In genomic region chr14:32011547-32012304, GRCm38 (mm10) we compare ENCODE assay signal across 32 mouse cellular contexts. TPM values are rescaled to one million over a fixed set of nuclear protein-coding genes. Genes with fewer than 3 reads are reported as not detected.
DNase-seq lines count a peak whose midpoint lies in the region; ATAC-seq and TF ChIP-seq lines count a peak whose summit lies in the region.
"Had no signal": no experiment of that assay in that cellular context is flagged by ENCODE, and none has a peak within 500 bp of the region (broad histone marks: within the 10 kb centered on the region; RNA-seq: fewer than 3 reads in every experiment).

No protein-coding gene starts in this region.

- H3K27me3 ChIP-seq in MEL (ENCODE audit: control insufficient read depth in 1 of 2, insufficient read depth in 2 of 2, low read length in 2 of 2) = peaks cover 2% of the 10 kb centered on the region in 2 experiments; a peak in 2 of 4 replicates
- no peaks in the 10 kb centered on the region for H3K27me3 ChIP-seq in hindbrain, embryonic 16.5 days (replicated peaks; ENCODE audit: control insufficient read depth, insufficient read depth, low read length)
- H3K27me3 ChIP-seq: embryonic facial prominence, embryonic 12.5 days; forebrain, embryonic 12.5 days; hindbrain, embryonic 12.5 days; limb, embryonic 12.5 days; liver, embryonic 15.5 days; midbrain, embryonic 12.5 days; stomach, embryonic 15.5 days had no signal

- H3K4me1 ChIP-seq in MEL (ENCODE audit: control insufficient read depth in 1 of 2, insufficient read depth in 2 of 2, low read length in 2 of 2) = no peaks in the 10 kb centered on the region
- H3K4me1 ChIP-seq in embryonic fibroblast, embryonic 13.5 days (ENCODE audit: control insufficient read depth, insufficient read depth, low read length) = peaks cover 31% of the 10 kb centered on the region
- peaks cover 4% of the 10 kb centered on the region for H3K4me1 ChIP-seq in hindbrain, embryonic 16.5 days (ENCODE audit: control insufficient read depth, insufficient read depth, low read depth, low read length)
- H3K4me1 ChIP-seq: liver, embryonic 15.5 days had no signal

- H3K4me2 ChIP-seq in hindbrain, embryonic 16.5 days (ENCODE audit: low read length) = no peak overlapping the region
- H3K4me2 ChIP-seq: embryonic facial prominence, embryonic 12.5 days; forebrain, embryonic 12.5 days; heart, embryonic 11.5 days; hindbrain, embryonic 12.5 days; limb, embryonic 12.5 days; liver, embryonic 15.5 days; midbrain, embryonic 12.5 days; stomach, embryonic 15.5 days had no signal

- no peak overlapping the region for H3K9ac ChIP-seq in MEL (ENCODE audit: control insufficient read depth, low read depth, low read length, poor library complexity, severe bottlenecking)
- no peak overlapping the region for H3K9ac ChIP-seq in hindbrain, embryonic 16.5 days (ENCODE audit: low read depth, low read length)
- H3K9ac ChIP-seq: embryonic facial prominence, embryonic 12.5 days; forebrain, embryonic 12.5 days; forebrain, postnatal 0 days; hindbrain, embryonic 12.5 days; limb, embryonic 12.5 days; liver, embryonic 15.5 days; midbrain, embryonic 12.5 days; stomach, embryonic 15.5 days had no signal

- H3K79me2 ChIP-seq in MEL (ENCODE audit: control insufficient read depth, insufficient read depth, low read length, poor library complexity) = no peaks in the 10 kb centered on the region

- no peak for DNase-seq in gastrocnemius, adult 2 months
- DNase-seq in gastrocnemius, postnatal 25 days = no peak
- DNase-seq in 3134 (ENCODE audit: extremely low read depth, insufficient read length, low spot score) (peak; percentile 54), MEL (ENCODE audit: low read depth, low spot score) (peak; percentile 15)
- no peak for DNase-seq in heart, adult 9 months (ENCODE audit: low spot score in 2 of 2)
- DNase-seq: adrenal gland, adult 2 months; cerebellum, adult 11 months; cerebellum, adult 9-11 months; embryo, embryonic 11 days; forebrain, postnatal 0 days; gastrocnemius, postnatal 10 days; heart, postnatal 36 days; kidney, adult 9 months; kidney, postnatal 10 days; retina, postnatal 1 day; right cerebral cortex, postnatal 14 days had no signal

- H3K4me3 ChIP-seq in gastrocnemius, adult 2 months = no peak overlapping the region
- no peak overlapping the region for H3K4me3 ChIP-seq in MEL (ENCODE audit: control insufficient read depth in 1 of 2, insufficient read depth in 1 of 2, low read depth in 2 of 2, low read length in 2 of 2)
- no peak overlapping the region for H3K4me3 ChIP-seq in embryonic fibroblast, embryonic 13.5 days (ENCODE audit: insufficient read depth, low read length)
- no peak overlapping the region for H3K4me3 ChIP-seq in hindbrain, embryonic 16.5 days (ENCODE audit: low read length)
- H3K4me3 ChIP-seq: embryonic facial prominence, embryonic 12.5 days; forebrain, embryonic 12.5 days; hindbrain, embryonic 12.5 days; limb, embryonic 12.5 days; liver, embryonic 15.5 days; megakaryocyte, embryonic 14.5 days; midbrain, embryonic 12.5 days; stomach, embryonic 15.5 days had no signal

- peak overlapping the region; percentile 68 for H3K27ac ChIP-seq in gastrocnemius, adult 2 months
- H3K27ac ChIP-seq in MEL (ENCODE audit: control insufficient read depth, low read depth, low read length) = no peak overlapping the region
- peak overlapping the region; percentile 74 for H3K27ac ChIP-seq in embryonic fibroblast, embryonic 13.5 days (ENCODE audit: insufficient read depth, low read length)
- H3K27ac ChIP-seq in hindbrain, embryonic 16.5 days (ENCODE audit: low read depth, low read length) = no peak overlapping the region
- H3K27ac ChIP-seq: embryonic facial prominence, embryonic 12.5 days; forebrain, embryonic 12.5 days; hindbrain, embryonic 12.5 days; limb, embryonic 12.5 days; liver, embryonic 15.5 days; midbrain, embryonic 12.5 days; stomach, embryonic 15.5 days had no signal

- TF ChIP-seq POLR2A in MEL (IDR thresholded peaks at IDR 0.05; ENCODE audit: control insufficient read depth in 1 of 2, insufficient read depth in 1 of 2, low read depth in 1 of 2, low read length in 2 of 2, poor library complexity in 1 of 2) = no peak
- no peak for TF ChIP-seq POLR2A in embryonic fibroblast, embryonic 13.5 days (IDR thresholded peaks at IDR 0.05; ENCODE audit: low read depth, low read length)

- no peak for TF ChIP-seq CTCF in gastrocnemius, adult 2 months (IDR thresholded peaks at IDR 0.05)
- TF ChIP-seq CTCF in MEL (IDR thresholded peaks at IDR 0.05 in 2 of 3, conservative IDR thresholded peaks at IDR 0.05 in 1 of 3; ENCODE audit: control insufficient read depth in 1 of 3, insufficient read depth in 1 of 3, low read depth in 2 of 3, low read length in 3 of 3, poor library complexity in 1 of 3, severe bottlenecking in 1 of 3) = no peak
- TF ChIP-seq CTCF in embryonic fibroblast, embryonic 13.5 days (IDR thresholded peaks at IDR 0.05; ENCODE audit: borderline replicate concordance, insufficient read depth, low read length) = no peak

- H3K36me3 ChIP-seq in MEL (ENCODE audit: control insufficient read depth in 1 of 2, insufficient read depth in 2 of 2, low read length in 2 of 2) = no peaks in the 10 kb centered on the region
- no peaks in the 10 kb centered on the region for H3K36me3 ChIP-seq in hindbrain, embryonic 16.5 days (ENCODE audit: control insufficient read depth, insufficient read depth, low read length)
- H3K36me3 ChIP-seq: embryonic facial prominence, embryonic 12.5 days; forebrain, embryonic 12.5 days; hindbrain, embryonic 12.5 days; limb, embryonic 12.5 days; liver, embryonic 15.5 days; midbrain, embryonic 12.5 days; stomach, embryonic 15.5 days had no signal

- no peak for TF ChIP-seq EP300 in MEL (IDR thresholded peaks at IDR 0.05; ENCODE audit: low read depth in 1 of 2, low read length in 2 of 2)

- no peak for ATAC-seq in hindbrain, embryonic 16.5 days
- ATAC-seq in cerebellum, adult (ENCODE audit: insufficient number of reproducible peaks, low FRiP score, low TSS enrichment) = no peak
- ATAC-seq: activated CD4-positive, CD25-positive, alpha-beta regulatory T cell, adult 4 months; forebrain, postnatal 0 days; intestine, postnatal 0 days had no signal

- H3K9me3 ChIP-seq in MEL (replicated peaks; ENCODE audit: insufficient read depth, low read length) = no peaks in the 10 kb centered on the region
- H3K9me3 ChIP-seq in hindbrain, embryonic 16.5 days (ENCODE audit: control insufficient read depth, low read length) = no peaks in the 10 kb centered on the region
- H3K9me3 ChIP-seq: forebrain, embryonic 12.5 days; hindbrain, embryonic 12.5 days; liver, embryonic 15.5 days; megakaryocyte, embryonic 14.5 days; midbrain, embryonic 12.5 days; stomach, embryonic 15.5 days had no signal

- TF ChIP-seq RAD21 in MEL (IDR thresholded peaks at IDR 0.05; ENCODE audit: low read depth, low read length) = no peak

- intact Hi-C loops in gastrocnemius, adult 2 months (cut with DNase I) = no loop called here

- WGBS in hindbrain, embryonic 16.5 days = 65% methylated on average over 6 of the region's 6 CpGs

TF ChIP-seq in MEL, 35 proteins besides CTCF, POLR2A, EP300 and RAD21:
- TF ChIP-seq TAL1 (IDR thresholded peaks at IDR 0.05; ENCODE audit: low read length) (no peak), MAX (IDR thresholded peaks at IDR 0.05; ENCODE audit: low read length) (no peak), CHD1 (IDR thresholded peaks at IDR 0.05; ENCODE audit: low read depth, low read length) (no peak), ZNF384 (IDR thresholded peaks at IDR 0.05; ENCODE audit: low read depth, low read length) (peak; percentile 72), SMC3 (IDR thresholded peaks at IDR 0.05; ENCODE audit: low read depth, low read length) (no peak), POLR2AphosphoS5 (IDR thresholded peaks at IDR 0.05; ENCODE audit: borderline replicate concordance, low read depth, low read length) (no peak), JUND (IDR thresholded peaks at IDR 0.05; ENCODE audit: low read depth, low read length) (0 out of 2 replicates have a peak, but pooled peaks have one; percentile 21), GATA1 (IDR thresholded peaks at IDR 0.05; ENCODE audit: low read depth, low read length) (no peak), TCF12 (IDR thresholded peaks at IDR 0.05; ENCODE audit: low read depth, low read length) (no peak), MXI1 (IDR thresholded peaks at IDR 0.05; ENCODE audit: low read depth, low read length) (no peak), NRF1 (IDR thresholded peaks at IDR 0.05; ENCODE audit: insufficient read depth, low read depth, low read length, poor library complexity, severe bottlenecking) (no peak)
TF ChIP-seq in MEL: peak in this region for 2.

RNA-seq across cellular contexts. Expression of gene Galnt15, which starts 17.1 kb away (rescaled TPM):
- total RNA-seq in gastrocnemius, adult 2 months (2021) = 10 to 100 TPM in 1 of 2 experiments, 1 to 10 TPM in 1; 3.8 to 10.4 TPM
- 1 to 10 TPM; 3.2 to 6.9 TPM for total RNA-seq in gastrocnemius, postnatal 25 days (2021)
- total RNA-seq in MEL (2012; rRNA removed) = 0.04 TPM in 1 of 2 replicates, not detected in the other
- polyA plus RNA-seq in MEL (2012; ENCODE audit: insufficient read depth in 1 of 2, insufficient read length in 2 of 2, low read depth in 1 of 2, low replicate concordance in 2 of 2, missing spikeins in 1 of 2) = under 1 TPM in 1 of 2 experiments, not detected in 1; 0.15 TPM
- polyA plus RNA-seq in embryonic fibroblast, embryonic 13.5 days (2011; ENCODE audit: insufficient read length, low read depth, missing spikeins) = not detected in 2 replicates
- 1.1 and 1.4 TPM in 2 replicates for polyA plus RNA-seq in hindbrain, embryonic 16.5 days (2015; fragmentation: Nextera tagmentation; extraction: Ambion mirVana)
- total RNA-seq: ES-E14; granulocyte monocyte progenitor cell, adult 5-6 weeks had no signal
- polyA plus RNA-seq: activated CD4-positive, CD25-positive, alpha-beta regulatory T cell, adult 4 months; limb, embryonic 12.5 days; liver, embryonic 15.5 days had no signal

Comparison
In these comparisons a context has a peak if more than half of its experiments do, and no peak if none do; other contexts are left out.
1. DNase-seq: peak in 3134 (single experiment) and MEL (single experiment); none in gastrocnemius, adult 2 months (single experiment), gastrocnemius, postnatal 25 days (single experiment) and heart, adult 9 months (0 of 2).
2. H3K27ac ChIP-seq: peak in gastrocnemius, adult 2 months (single experiment) and embryonic fibroblast, embryonic 13.5 days (single experiment); none in MEL (single experiment) and hindbrain, embryonic 16.5 days (single experiment).